Comparison of ENCODE assay signal across 10 mouse cellular contexts in genomic region chr12:87017041-87017440, GRCm38 (mm10). TPM values are rescaled to one million over a fixed set of nuclear protein-coding genes. Genes with fewer than 3 reads are reported as not detected.
DNase-seq lines count a peak whose midpoint lies in the region; ATAC-seq and TF ChIP-seq lines count a peak whose summit lies in the region.
"Had no signal": no experiment of that assay in that cellular context is flagged by ENCODE, and none has a peak within 500 bp of the region (broad histone marks: within the 10 kb centered on the region; RNA-seq: fewer than 3 reads in every experiment).

No protein-coding gene starts in this region.

- DNase-seq in CD4-positive, CD25-positive, alpha-beta regulatory T cell, adult 2 months (ENCODE audit: low read depth, low spot score) = peak; percentile 57
- DNase-seq in kidney, postnatal 10 days = peak; percentile 32
- DNase-seq in kidney, adult 11 months = no peak
- no peak for DNase-seq in liver, embryonic 14.5 days (ENCODE audit: low read depth in 3 of 3, low spot score in 3 of 3)
- DNase-seq in frontal cortex, postnatal 36 days (ENCODE audit: low spot score in 2 of 2) = no peak
- no peak for DNase-seq in gastrocnemius, adult 8-10 months (ENCODE audit: low spot score in 2 of 2)

- H3K36me3 ChIP-seq in liver, embryonic 14.5 days (replicated peaks; ENCODE audit: control insufficient read depth, insufficient read depth, low read depth) = no peaks in the 10 kb centered on the region

- no peaks in the 10 kb centered on the region for H3K27me3 ChIP-seq in liver, embryonic 14.5 days (ENCODE audit: control insufficient read depth, insufficient read depth, low read length)

- no peaks in the 10 kb centered on the region for H3K4me1 ChIP-seq in bone marrow macrophage, adult 2 months (ENCODE audit: control insufficient read depth, insufficient read depth, low read length)
- H3K4me1 ChIP-seq in liver, embryonic 14.5 days (replicated peaks; ENCODE audit: control insufficient read depth in 2 of 2, insufficient read depth in 2 of 2, low read length in 1 of 2) = no peaks in the 10 kb centered on the region

- no peaks in the 10 kb centered on the region for H3K9me3 ChIP-seq in liver, embryonic 14.5 days (ENCODE audit: control insufficient read depth, low read length)

- no peak overlapping the region for H3K4me2 ChIP-seq in liver, embryonic 14.5 days (ENCODE audit: low read depth)

- TF ChIP-seq EP300 in liver, embryonic 14.5 days (IDR thresholded peaks at IDR 0.05; ENCODE audit: low read depth) = no peak

- WGBS in liver, embryonic 14.5 days (ENCODE audit: insufficient replicate concordance) = 23% methylated on average over 3 of the region's 3 CpGs

- TF ChIP-seq CTCF in bone marrow macrophage, adult 2 months (IDR thresholded peaks at IDR 0.05; ENCODE audit: low read depth, low read length) = peak; percentile 47; the same call in 1 of the 2 replicates
- TF ChIP-seq CTCF in liver, embryonic 14.5 days (IDR thresholded peaks at IDR 0.05; ENCODE audit: low read depth) = peak; percentile 78

- no peak overlapping the region for H3K9ac ChIP-seq in liver, embryonic 14.5 days (replicated peaks)

- no peak overlapping the region for H3K4me3 ChIP-seq in bone marrow macrophage, adult 2 months (ENCODE audit: insufficient read depth, low read length)
- H3K4me3 ChIP-seq in liver, embryonic 14.5 days (ENCODE audit: insufficient read depth in 1 of 2, low read depth in 2 of 2, low read length in 2 of 2) = no peak overlapping the region

- ATAC-seq in CD4-positive, CD25-positive, alpha-beta regulatory T cell, adult 4 months = no peak
- ATAC-seq in liver, embryonic 14.5 days (ENCODE audit: insufficient read depth) = no peak

- TF ChIP-seq POLR2A in bone marrow macrophage, adult 2 months (IDR thresholded peaks at IDR 0.05; ENCODE audit: borderline replicate concordance, low read depth, low read length) = no peak

- H3K27ac ChIP-seq in bone marrow macrophage, adult 2 months (ENCODE audit: insufficient read depth, low read depth, low read length) = no peak overlapping the region
- no peak overlapping the region for H3K27ac ChIP-seq in liver, embryonic 14.5 days
- H3K27ac ChIP-seq: macrophage had no signal

RNA-seq across cellular contexts. Expression of gene Tmem63c, which starts 4.1 kb away (rescaled TPM):
- 1 to 10 TPM in 1 of 2 experiments, under 1 TPM in 1; 0.54 to 1.1 TPM for polyA plus RNA-seq in CD4-positive, CD25-positive, alpha-beta regulatory T cell, adult 4 months (2017; shearing (Covaris generic))
- polyA plus RNA-seq in bone marrow macrophage, adult 2 months (2012; ENCODE audit: insufficient read depth, insufficient read length, missing spikeins) = not detected in 2 replicates
- polyA plus RNA-seq in liver, embryonic 14.5 days (2012; rRNA removed) = 0.02 TPM in 1 of 2 replicates, not detected in the other
- polyA plus RNA-seq in liver, embryonic 14.5 days (2014; fragmentation: Nextera tagmentation; extraction: Ambion mirVana) = not detected in 2 replicates
- total RNA-seq in gastrocnemius, adult 8-10 months (2022) = under 1 TPM in 1 of 4 experiments, not detected in 3; 0.10 TPM
- polyA plus RNA-seq: macrophage had no signal

RNA-seq across cellular contexts. Expression of gene Zdhhc22, which starts 26.8 kb away (rescaled TPM):
- under 1 TPM in 1 of 2 experiments, not detected in 1; 0.36 TPM for polyA plus RNA-seq in CD4-positive, CD25-positive, alpha-beta regulatory T cell, adult 4 months (2017; shearing (Covaris generic))
- not detected in 2 replicates for polyA plus RNA-seq in bone marrow macrophage, adult 2 months (2012; ENCODE audit: insufficient read depth, insufficient read length, missing spikeins)
- polyA plus RNA-seq in liver, embryonic 14.5 days (2012; rRNA removed) = not detected in 2 replicates
- polyA plus RNA-seq in liver, embryonic 14.5 days (2014; fragmentation: Nextera tagmentation; extraction: Ambion mirVana) = not detected in 2 replicates
- not detected for total RNA-seq in gastrocnemius, adult 8-10 months (2022)
- polyA plus RNA-seq: gonadal fat pad, adult 2 months; macrophage had no signal

Comparison
In these comparisons a context has a peak if more than half of its experiments do, and no peak if none do; other contexts are left out.
1. DNase-seq: peak in CD4-positive, CD25-positive, alpha-beta regulatory T cell, adult 2 months (single experiment) and kidney, postnatal 10 days (single experiment); none in kidney, adult 11 months (single experiment), liver, embryonic 14.5 days (0 of 3), frontal cortex, postnatal 36 days (0 of 2) and gastrocnemius, adult 8-10 months (0 of 2).